Mouse (Mus musculus) embryonic facial prominence, embryonic 15.5 days (tissue): ENCODE measurements around the gene Urod. TPM values are rescaled to one million over a fixed set of nuclear protein-coding genes. Genes with fewer than 3 reads are reported as not detected.
A peak's percentile ranks its signal among the peaks of the same experiment; 100 is the strongest.

ENCODE experiments used
- ATAC-seq: fragments of 200-750 bp; cut with Nextera tagmentation; 2 replicates; pipeline ENCODE4 v1.8.0; 2017; ENCODE audit warnings: low read depth, moderate TSS enrichment; ENCODE audit not compliant: insufficient number of reproducible peaks, low FRiP score, low TSS enrichment
- H3K27ac ChIP-seq: fragments of 300-500 bp; sonication (generic); replicated peaks from 2 replicates; pipeline ENCODE4 v1.5.1; 2015; ENCODE audit warnings: mild to moderate bottlenecking, inconsistent platforms
- H3K27me3 ChIP-seq: fragments of 300-500 bp; sonication (generic); 2 replicates; pipeline ENCODE4 v1.6.1; 2015; ENCODE audit warnings: inconsistent platforms
- H3K36me3 ChIP-seq: fragments of 300-500 bp; sonication (generic); 2 replicates; pipeline ENCODE4 v1.6.1; 2015; ENCODE audit warnings: mild to moderate bottlenecking, inconsistent platforms
- H3K4me1 ChIP-seq: fragments of 300-500 bp; sonication (generic); 2 replicates; pipeline ENCODE4 v1.6.1; 2015; ENCODE audit warnings: inconsistent platforms
- H3K4me2 ChIP-seq: fragments of 300-500 bp; sonication (generic); replicated peaks from 2 replicates; pipeline ENCODE4 v1.6.1; 2015; ENCODE audit warnings: mild to moderate bottlenecking, inconsistent platforms
- H3K4me3 ChIP-seq: fragments of 300-500 bp; sonication (generic); replicated peaks from 2 replicates; pipeline ENCODE4 v1.5.1; 2015; ENCODE audit warnings: mild to moderate bottlenecking, inconsistent platforms
- H3K9ac ChIP-seq: fragments of 300-500 bp; sonication (generic); 2 replicates; pipeline ENCODE4 v1.6.1; 2015; ENCODE audit warnings: inconsistent platforms
- H3K9me3 ChIP-seq: fragments of 300-500 bp; sonication (generic); replicated peaks from 2 replicates; pipeline ENCODE4 v1.6.1; 2016; ENCODE audit warnings: inconsistent platforms
- WGBS: fragments of 180-500 bp; shearing (Covaris S2); methylation state at CpG from one replicate; pipeline ENCODE4 v1.1.7; 2015; 5-methylcytosine and 5-hydroxymethylcytosine counted together
- polyA plus RNA-seq: library from polyadenylated mRNA; unstranded; fragments of >200 nt; fragmentation: Nextera tagmentation; extraction: Ambion mirVana; gene quantifications from 2 replicates; pipeline ENCODE4 v1.2.1, GENCODE M21; 2015

Urod gene
- polyA plus RNA-seq, 1 experiment from 2014 or later, result 97.3 TPM

DNA sequence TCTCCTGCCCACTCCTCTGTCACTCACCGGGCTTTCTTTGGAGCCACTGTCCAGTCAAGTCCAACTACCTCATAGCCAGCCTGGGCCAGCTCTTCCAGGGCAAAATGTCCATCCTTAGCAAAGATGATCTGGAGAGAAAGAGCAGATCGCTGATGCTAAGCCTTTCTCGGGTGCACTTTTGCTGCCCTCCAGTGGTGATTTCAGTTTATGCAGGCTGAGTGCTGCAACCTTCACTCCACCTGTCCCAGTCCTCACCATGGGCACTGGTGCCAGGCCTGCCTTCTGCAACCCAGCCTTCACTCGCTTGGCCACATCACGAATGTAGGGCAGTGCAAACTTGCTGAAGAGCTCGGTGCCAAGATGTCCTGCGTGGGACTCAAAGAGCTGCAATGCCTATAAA is 2.8 kb downstream of the Urod start:
- ATAC-seq, result no peak
- H3K36me3 ChIP-seq, result peaks cover 11% of the 10 kb centered on the region; the same call in 1 of the 2 replicates
- H3K27ac ChIP-seq, result no peak overlapping the region
- no peaks in the 10 kb centered on the region for H3K9me3 ChIP-seq
- no peak overlapping the region for H3K4me3 ChIP-seq
- peaks cover 29% of the 10 kb centered on the region for H3K4me1 ChIP-seq
- 16% methylated on average over 7 of the region's 7 CpGs for WGBS
- no peak overlapping the region for H3K4me2 ChIP-seq
- H3K9ac ChIP-seq, result no peak overlapping the region
- H3K27me3 ChIP-seq, result no peaks in the 10 kb centered on the region

DNA sequence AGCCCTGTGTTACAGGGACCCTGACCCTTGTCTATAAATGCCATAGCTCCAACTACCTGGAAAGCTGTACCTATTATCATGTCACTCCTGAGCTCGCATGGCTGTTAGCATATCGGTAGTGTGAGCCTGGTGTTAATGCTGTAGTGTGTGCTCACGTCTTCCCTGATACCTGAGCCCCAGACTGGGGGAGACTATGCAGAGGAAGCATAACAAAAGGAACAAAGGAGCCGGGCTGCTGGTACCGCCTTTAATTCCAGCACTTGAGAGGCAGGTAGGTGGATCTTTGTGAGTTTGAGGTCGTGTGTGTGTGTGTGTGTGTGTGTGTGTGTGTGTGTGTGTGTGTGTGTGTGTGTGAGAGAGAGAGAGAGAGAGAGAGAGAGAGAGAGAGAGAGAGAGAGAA is 4.5 kb downstream of the Urod start:
- Histone ChIP-seq H3K4me1 (peaks cover 18% of the 10 kb centered on the region), H3K9me3 (no peaks in the 10 kb centered on the region), H3K4me3 (no peak overlapping the region), H3K27ac (no peak overlapping the region), H3K9ac (no peak overlapping the region), H3K36me3 (peaks cover 11% of the 10 kb centered on the region; the same call in 1 of the 2 replicates), H3K4me2 (no peak overlapping the region), H3K27me3 (no peaks in the 10 kb centered on the region)
- ATAC-seq, result no peak
- WGBS, result 61% methylated on average over 6 of the region's 6 CpGs

DNA sequence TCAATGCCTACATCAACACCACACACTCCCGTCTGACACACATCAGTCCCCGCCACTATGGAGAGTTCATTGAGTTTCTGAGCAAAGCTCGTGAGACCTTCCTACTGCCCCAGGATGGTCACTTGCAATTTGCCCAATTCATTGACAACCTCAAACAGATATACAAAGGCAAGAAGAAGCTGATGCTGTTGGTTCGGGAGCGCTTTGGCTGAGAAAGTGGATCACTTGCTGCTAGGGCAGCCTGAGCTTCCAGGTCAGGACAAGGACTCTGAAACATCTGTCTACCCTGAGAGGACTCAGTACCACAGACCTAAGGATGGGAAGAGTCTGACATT is 7.1 kb downstream of the Urod start:
- Histone ChIP-seq H3K9me3 (no peaks in the 10 kb centered on the region), H3K4me2 (no peak overlapping the region), H3K4me3 (no peak overlapping the region), H3K27me3 (no peaks in the 10 kb centered on the region), H3K27ac (no peak overlapping the region), H3K9ac (no peak overlapping the region), H3K36me3 (peaks cover 11% of the 10 kb centered on the region; the same call in 1 of the 2 replicates), H3K4me1 (0 out of 2 replicates have a peak, but pooled peaks cover 5% of the 10 kb centered on the region)
- ATAC-seq, result no peak
- 74% methylated on average over 5 of the region's 5 CpGs for WGBS

DNA sequence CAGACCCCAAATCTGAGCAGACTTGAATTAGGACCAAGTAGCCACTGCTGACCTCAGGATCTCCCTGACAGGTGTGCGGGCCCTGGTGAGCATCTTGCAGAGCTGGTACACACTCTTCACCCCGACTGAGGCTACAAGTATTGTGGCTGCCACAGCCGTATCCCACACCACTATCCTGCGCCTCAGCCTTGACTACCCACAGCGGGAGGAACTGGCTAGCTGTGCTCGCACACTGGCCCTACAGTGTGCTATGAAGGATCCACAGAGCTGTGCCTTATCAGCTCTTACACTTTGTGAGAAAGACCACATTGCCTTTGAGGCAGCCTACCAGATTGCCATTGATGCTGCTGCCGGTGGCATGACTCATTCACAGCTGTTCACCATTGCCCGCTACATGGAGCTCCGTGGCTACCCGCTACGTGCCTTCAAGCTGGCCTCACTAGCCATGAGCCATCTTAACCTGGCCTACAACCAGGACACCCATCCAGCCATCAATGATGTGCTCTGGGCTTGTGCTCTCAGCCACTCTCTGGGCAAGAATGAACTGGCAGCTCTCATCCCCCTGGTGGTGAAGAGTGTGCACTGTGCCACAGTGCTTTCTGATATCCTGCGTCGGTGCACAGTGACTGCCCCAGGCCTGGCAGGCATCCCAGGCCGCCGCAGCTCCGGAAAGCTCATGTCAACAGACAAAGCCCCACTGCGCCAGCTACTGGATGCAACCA is 7.7 kb downstream of the Urod start:
- Histone ChIP-seq H3K4me3 (no peak overlapping the region), H3K36me3 (peaks cover 11% of the 10 kb centered on the region; the same call in 1 of the 2 replicates), H3K4me2 (no peak overlapping the region), H3K9me3 (no peaks in the 10 kb centered on the region), H3K9ac (no peak overlapping the region), H3K27ac (no peak overlapping the region), H3K27me3 (no peaks in the 10 kb centered on the region), H3K4me1 (0 out of 2 replicates have a peak, but pooled peaks cover 5% of the 10 kb centered on the region)
- WGBS, result 59% methylated on average over 17 of the region's 17 CpGs
- ATAC-seq, result peak; percentile 51; the same call in 1 of the 2 replicates

DNA sequence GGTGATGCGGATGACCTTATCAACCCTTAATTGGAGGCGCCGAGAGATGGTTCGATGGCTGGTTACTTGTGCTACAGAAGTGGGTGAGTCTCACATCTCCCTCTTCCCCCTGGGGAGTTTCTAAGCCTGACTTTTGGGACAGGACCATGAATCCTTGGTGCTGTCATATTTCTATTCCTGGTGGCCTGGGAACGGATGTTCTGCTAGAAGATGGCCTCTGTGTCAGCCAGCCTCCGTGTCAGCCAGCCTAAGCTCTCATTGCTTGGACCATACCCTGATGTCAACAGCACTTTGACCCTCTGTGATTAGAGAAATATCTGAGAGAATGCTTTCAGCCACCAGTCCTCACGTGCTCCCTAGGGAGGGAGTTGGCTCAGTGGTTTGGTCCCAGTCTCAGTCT is 8.5 kb downstream of the Urod start:
- H3K4me3 ChIP-seq, result no peak overlapping the region
- no peaks in the 10 kb centered on the region for H3K27me3 ChIP-seq
- H3K4me1 ChIP-seq, result 0 out of 2 replicates have a peak, but pooled peaks cover 5% of the 10 kb centered on the region
- no peak for ATAC-seq
- H3K9ac ChIP-seq, result no peak overlapping the region
- no peak overlapping the region for H3K27ac ChIP-seq
- no peaks in the 10 kb centered on the region for H3K9me3 ChIP-seq
- WGBS, result 94% methylated on average over 7 of the region's 7 CpGs
- H3K4me2 ChIP-seq, result no peak overlapping the region
- H3K36me3 ChIP-seq, result peaks cover 10% of the 10 kb centered on the region; the same call in 1 of the 2 replicates

DNA sequence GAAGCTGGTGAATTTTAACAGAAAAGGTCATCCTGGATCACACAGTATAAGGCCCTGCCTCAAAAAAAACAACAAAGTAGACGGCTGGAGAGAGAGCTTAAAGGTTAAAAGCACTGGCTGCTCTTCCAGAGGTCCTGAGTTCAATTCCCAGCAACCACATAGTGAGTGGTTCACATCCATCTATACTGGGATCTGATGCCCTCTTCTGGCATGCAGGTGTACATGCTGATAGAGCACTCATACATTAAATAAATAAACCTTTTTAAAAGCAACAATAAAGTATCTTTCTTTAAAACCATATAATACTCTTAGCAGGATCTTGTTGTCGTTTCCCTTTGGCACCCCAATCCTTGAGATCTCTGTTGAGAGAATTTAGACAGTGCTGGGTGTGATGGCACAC is 17.7 kb downstream of the Urod start:
- Histone ChIP-seq H3K4me1 (no peaks in the 10 kb centered on the region), H3K36me3 (no peaks in the 10 kb centered on the region), H3K9ac (no peak overlapping the region), H3K4me3 (no peak overlapping the region), H3K27me3 (no peaks in the 10 kb centered on the region), H3K27ac (no peak overlapping the region), H3K9me3 (no peaks in the 10 kb centered on the region), H3K4me2 (no peak overlapping the region)
- 71% methylated on average over 2 of the region's 2 CpGs for WGBS
- no peak for ATAC-seq

DNA sequence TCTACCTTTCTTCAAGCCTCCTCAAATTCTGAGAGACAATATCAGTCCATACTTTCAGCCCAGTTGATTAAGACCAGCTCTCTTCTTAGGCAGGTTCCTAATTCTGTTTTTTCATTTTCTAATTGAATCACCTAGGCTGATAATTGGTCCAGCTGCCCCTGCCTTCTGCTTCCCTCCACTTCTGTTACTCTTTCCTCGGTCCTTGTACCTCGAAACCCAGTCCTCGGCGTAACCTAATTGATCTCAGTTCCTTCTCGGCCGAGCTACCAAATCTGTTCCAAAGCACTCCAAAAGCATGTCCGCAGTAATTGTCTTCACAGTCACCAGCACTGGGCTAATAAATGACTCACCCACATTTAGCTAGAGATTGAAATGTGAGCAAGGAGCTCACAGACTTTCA is 39.3 kb downstream of the Urod start:
- no peaks in the 10 kb centered on the region for H3K27me3 ChIP-seq
- H3K36me3 ChIP-seq, result no peaks in the 10 kb centered on the region
- H3K4me3 ChIP-seq, result no peak overlapping the region
- WGBS, result 67% methylated on average over 7 of the region's 7 CpGs
- H3K27ac ChIP-seq, result no peak overlapping the region
- no peak for ATAC-seq
- no peaks in the 10 kb centered on the region for H3K9me3 ChIP-seq
- H3K9ac ChIP-seq, result no peak overlapping the region
- no peaks in the 10 kb centered on the region for H3K4me1 ChIP-seq
- H3K4me2 ChIP-seq, result no peak overlapping the region

DNA sequence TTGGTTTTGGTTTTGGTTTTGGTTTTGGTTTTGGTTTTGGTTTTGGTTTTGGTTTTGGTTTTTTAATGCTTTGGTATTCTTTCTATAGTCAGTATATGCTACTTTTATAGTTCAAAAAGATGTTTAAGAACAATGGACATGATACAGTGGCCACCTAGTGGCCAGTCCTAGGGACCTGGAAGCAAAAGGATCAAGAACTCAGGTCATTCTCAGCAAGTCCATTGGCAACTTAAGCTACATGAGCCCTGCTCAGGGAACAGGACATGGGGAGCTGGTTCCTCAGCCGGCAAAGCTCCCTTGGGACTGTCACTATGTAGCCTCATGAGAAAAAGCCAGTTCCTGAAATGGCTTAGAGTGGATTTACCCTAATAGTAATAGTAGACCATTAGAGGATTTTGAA is 42.6 kb downstream of the Urod start:
- WGBS, result 53% methylated on average over 1 of the region's 1 CpGs
- no peaks in the 10 kb centered on the region for H3K9me3 ChIP-seq
- no peaks in the 10 kb centered on the region for H3K36me3 ChIP-seq
- ATAC-seq, result no peak
- no peak overlapping the region for H3K4me2 ChIP-seq
- no peaks in the 10 kb centered on the region for H3K27me3 ChIP-seq
- no peak overlapping the region for H3K27ac ChIP-seq
- no peak overlapping the region for H3K4me3 ChIP-seq
- H3K9ac ChIP-seq, result no peak overlapping the region
- no peaks in the 10 kb centered on the region for H3K4me1 ChIP-seq

DNA sequence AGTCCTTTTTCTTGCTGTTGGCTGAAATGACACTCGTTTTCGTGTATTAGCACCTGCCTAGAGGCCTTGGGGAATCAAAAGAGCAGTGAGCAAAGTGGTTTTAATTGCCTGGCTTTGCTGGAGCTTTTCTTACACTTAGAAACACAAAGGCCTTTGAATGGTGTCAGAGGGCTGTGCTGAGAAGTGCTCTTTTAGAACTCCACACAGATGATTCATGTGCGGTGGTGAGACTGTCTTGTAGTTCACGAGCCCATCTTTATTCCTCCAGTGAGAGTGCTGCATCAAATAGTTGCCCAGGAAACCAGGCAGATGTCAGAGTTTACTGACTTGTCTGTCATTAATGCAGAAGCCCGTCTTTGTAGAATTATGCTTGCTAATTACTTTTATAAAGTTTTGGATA is 50.2 kb downstream of the Urod start:
- no peak overlapping the region for H3K9ac ChIP-seq
- no peak overlapping the region for H3K4me2 ChIP-seq
- ATAC-seq, result no peak
- no peak overlapping the region for H3K4me3 ChIP-seq
- no peaks in the 10 kb centered on the region for H3K9me3 ChIP-seq
- no peaks in the 10 kb centered on the region for H3K4me1 ChIP-seq
- H3K36me3 ChIP-seq, result no peaks in the 10 kb centered on the region
- no peaks in the 10 kb centered on the region for H3K27me3 ChIP-seq
- H3K27ac ChIP-seq, result no peak overlapping the region
- 40% methylated on average over 5 of the region's 5 CpGs for WGBS

DNA sequence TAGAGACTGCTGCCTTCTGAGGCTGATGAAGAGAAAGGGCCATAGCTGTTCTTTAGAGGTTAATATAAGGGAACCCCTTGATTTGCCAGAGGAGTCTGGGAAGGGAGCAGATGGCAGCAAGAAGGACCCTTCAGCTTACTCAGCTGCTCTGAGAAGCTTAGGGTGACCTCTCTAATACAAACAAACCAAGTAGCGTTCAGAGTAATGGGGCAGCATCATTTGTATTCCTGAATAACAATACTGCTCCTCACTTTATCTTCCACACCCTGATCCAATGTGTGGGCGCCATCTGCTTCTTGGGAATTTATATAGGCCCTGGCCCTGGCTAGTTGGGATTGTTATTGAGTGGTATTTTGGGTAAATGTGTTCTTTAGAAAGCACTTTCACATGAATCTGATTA is 51.5 kb downstream of the Urod start:
- H3K27ac ChIP-seq, result no peak overlapping the region
- H3K4me1 ChIP-seq, result no peaks in the 10 kb centered on the region
- no peak overlapping the region for H3K4me3 ChIP-seq
- no peaks in the 10 kb centered on the region for H3K9me3 ChIP-seq
- H3K9ac ChIP-seq, result no peak overlapping the region
- WGBS, result 71% methylated on average over 2 of the region's 2 CpGs
- H3K4me2 ChIP-seq, result no peak overlapping the region
- no peaks in the 10 kb centered on the region for H3K36me3 ChIP-seq
- H3K27me3 ChIP-seq, result no peaks in the 10 kb centered on the region
- ATAC-seq, result no peak
